Mouse (Mus musculus): ENCODE data around the gene Znrf4.
"Not testable (repeated sequence)": the region's sequence is repeated elsewhere in the genome, so short reads cannot be mapped to it uniquely, and the experiment has no call there.

Gene Znrf4

DNA sequence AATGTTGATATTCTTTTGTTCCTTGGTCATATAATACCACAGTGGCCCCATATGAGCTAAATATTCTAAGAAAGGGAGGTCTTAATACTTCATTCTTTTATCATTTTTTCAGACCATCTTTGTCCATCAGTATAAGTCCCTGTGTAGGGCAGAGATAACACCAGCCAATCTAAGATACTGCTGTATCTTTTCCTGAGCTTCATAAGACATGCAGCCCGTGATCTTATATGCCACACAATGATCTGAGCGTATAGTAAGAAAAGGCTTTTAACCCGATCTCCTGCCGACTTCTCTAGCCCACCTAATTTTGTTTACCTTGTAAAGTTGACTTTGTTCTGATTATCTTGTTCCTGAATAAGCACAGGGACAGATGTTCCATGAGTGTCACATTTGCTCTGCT lies 12.7 kb upstream of the Znrf4 start:
- no peak for DNase-seq

DNA sequence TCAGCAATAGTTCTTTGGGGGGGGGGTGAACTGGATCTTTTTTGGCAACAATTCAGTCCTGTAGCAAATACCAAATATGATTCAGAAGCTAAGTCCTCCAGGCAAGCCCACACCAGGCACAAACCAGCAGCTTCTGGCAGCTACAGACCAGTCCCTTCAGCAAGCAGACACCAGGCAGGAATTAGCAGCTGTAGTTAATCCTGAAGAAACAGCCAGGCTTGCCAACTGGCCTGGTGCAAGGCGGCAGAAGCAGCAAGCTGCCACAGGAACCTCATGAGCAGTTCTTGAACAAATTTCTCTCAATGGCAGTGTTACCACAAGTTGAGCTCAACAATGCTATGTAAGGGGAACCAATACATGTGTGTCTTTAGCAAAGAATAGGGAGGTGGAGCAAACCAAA lies 10.5 kb upstream of the Znrf4 start:
- DNase-seq: no peak

- DNase-seq: no peak
Measured at GRCm38 (mm10) chr17:56515690-56516410, 3.6 kb upstream of the Znrf4 start.

- DNase-seq: no peak
Measured at GRCm38 (mm10) chr17:56514916-56515315, 2.7 kb upstream of the Znrf4 start.

GRCm38 (mm10) chr17:56514330-56514729 lies 2.1 kb upstream of the Znrf4 start:
- no peak for DNase-seq

DNA sequence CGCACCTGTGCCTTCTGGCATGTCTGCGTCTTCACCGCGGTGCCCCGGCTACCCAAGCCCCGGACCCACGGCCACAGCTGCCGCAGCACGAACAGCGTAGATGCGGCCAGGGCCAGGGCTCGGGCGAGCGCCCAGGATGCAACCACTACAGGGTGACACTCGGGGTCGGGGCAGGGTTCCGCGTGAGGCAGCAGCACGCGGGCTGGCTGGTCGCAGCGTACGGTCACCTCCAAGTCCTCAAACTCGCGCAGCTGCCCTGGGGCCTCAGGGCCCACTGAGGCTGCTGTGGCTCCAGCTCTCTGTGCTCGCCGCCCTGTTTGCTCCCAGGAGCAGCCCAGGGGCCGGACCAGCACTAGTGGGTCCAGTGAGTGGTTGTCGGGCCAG lies 532 bp downstream of the Znrf4 start:
- no peak for DNase-seq

- no peak for DNase-seq
Measured at GRCm38 (mm10) chr17:56510970-56511706, 1.1 kb downstream of the Znrf4 start.

- DNase-seq: no peak
Measured at GRCm38 (mm10) chr17:56510473-56510969, 1.7 kb downstream of the Znrf4 start.

- DNase-seq: no peak
Measured at GRCm38 (mm10) chr17:56509707-56510472, 2.3 kb downstream of the Znrf4 start.

GRCm38 (mm10) chr17:56509021-56509640 lies 3.1 kb downstream of the Znrf4 start:
- no peak for DNase-seq

DNA sequence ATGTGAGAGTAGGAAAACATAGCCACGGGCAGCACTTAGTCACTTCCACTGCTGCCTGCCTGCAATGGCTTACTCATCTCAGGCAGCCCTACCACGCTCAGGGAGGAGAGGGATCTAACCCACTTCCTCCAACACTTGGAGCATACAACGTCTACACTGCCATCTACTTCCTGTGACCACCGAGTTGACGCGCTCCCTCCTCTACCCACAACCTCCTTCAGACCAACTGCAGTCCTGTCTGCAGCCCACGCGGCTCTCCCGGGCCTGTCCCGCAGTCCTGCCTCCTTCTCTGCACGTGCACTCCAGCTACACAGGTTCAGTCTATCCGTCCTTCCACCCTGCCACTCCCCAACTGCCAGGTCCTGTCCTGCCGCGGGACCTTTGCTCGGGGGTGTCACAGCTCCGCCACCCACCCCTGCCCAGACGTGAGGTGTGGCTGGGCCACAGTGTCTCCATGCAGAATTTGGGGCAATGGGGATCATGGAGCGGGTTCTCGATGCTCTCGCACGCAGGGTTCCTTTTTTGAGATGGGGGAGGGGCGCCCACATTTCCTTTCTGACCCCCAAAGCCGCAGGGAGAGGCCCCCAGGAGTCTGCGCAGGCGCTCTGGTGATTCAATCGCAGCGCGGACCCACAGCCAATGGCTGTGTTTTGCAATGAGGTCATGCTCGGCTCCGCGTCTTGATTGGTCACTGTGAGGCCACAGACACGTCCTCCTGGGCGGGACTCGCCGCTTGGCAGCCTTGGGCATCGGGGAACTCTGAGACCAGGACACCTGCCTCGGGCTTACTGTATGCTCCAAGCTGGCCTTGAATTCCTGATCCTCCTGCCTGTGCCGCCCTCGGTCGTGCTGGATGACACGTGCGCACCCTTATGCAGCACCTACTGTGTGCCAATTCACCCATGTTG lies 4.8 kb downstream of the Znrf4 start:
- DNase-seq: peak; percentile 96

DNA sequence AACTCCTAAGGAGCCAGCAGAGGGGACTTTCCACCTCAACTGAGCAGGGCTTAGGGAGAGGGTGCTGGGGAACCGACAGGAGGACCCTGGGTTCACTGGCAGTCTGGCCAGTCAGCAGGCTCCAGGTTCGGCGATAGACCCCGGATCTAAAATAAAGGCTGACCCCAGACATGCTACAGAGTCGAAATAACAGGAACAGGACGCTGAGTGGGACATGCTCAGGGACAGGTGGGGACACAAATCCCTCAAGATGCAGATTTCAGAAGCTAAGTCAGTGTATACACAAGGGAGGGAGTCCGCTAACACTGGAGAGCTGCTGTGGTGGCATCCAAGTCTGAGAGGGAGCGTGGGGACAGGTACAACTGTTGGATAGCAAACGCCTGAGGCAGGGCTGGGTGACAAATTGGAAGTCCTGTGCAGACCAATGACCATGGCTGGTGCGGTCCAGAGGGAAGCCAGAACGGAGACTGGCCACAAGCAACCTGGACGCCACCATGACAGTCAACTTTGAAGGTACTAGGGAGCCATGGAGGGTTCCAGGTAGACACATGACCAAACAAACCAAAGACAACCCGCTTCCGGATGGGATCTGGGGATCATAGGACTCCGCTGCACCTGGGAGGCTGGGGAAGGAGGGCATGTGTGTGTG lies 5.7 kb downstream of the Znrf4 start:
- DNase-seq: no peak

DNA sequence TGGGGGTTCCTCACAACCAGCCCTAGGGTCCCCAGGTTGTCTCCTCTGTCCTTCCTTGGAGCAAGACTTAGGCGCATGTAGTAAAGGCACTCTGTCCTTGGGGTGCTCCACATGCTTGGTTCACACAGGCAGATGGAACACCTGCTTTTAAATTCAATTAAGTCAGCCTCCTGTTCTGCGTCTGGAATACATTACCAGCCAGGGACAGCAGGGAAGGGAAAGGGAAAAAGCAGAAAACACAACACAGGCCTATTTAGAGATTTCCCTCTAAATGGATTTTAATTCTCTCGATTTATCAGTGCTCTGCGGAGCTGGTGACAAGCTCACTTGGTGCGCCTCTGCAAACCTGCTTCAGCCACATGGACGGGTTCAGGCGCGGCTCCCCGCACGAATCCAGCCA lies 6.8 kb downstream of the Znrf4 start:
- DNase-seq: no peak

GRCm38 (mm10) chr17:56502526-56502925 lies 9.7 kb downstream of the Znrf4 start:
- DNase-seq: peak; percentile 31

DNA sequence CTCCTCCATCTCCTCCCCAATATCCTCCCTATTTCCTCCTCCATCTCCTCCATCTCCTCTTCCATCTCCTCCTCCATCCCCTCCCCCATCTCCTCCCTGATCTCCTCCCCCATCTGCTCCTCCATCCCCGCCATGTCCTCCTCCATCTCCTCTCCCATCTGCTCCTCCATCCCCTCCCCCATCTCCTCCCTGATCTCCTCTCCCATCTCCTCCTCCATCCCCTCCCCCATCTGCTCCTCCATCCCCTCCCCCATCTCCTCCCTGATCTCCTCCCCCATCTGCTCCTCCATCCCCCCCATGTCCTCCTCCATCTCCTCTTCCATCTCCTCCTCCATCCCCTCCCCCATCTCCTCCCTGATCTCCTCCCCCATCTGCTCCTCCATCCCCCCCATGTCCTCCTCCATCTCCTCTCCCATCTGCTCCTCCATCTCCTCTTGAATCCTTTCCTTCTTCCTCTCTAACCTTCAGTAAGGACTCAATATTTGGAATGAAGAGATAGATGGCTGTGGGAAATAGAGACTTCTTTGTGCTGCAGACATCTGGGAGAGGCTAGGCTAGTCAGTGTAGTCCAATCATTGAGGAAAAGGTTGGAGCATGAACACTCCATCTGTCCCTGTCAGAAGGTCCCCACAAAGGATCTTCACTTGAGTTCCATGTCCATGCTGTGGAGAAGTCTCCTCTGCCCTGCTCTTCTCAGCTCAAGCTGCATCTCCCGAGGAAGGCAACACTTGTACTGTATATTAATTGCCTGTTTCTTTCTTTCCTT lies 10.4 kb downstream of the Znrf4 start:
- not testable (repeated sequence) for DNase-seq

DNA sequence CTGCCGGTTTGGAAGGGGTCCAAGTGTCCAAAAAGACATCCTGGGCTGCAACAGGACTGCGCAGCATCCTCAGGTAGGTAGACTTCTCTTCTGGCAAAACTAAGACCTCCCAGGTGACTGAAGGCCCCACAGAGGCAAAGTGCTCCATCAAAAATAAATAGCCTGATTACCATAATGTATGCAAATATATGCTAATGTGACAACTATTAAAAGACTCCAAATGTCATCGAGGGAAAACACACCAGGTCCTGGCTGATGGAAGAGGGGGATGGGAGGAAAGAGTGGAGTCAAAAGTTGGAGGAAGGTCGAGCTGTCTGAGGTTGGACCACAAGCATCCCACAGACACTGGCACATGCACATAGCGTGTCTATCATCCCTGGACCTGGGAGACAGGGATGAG lies 13.0 kb downstream of the Znrf4 start:
- no peak for DNase-seq

DNA sequence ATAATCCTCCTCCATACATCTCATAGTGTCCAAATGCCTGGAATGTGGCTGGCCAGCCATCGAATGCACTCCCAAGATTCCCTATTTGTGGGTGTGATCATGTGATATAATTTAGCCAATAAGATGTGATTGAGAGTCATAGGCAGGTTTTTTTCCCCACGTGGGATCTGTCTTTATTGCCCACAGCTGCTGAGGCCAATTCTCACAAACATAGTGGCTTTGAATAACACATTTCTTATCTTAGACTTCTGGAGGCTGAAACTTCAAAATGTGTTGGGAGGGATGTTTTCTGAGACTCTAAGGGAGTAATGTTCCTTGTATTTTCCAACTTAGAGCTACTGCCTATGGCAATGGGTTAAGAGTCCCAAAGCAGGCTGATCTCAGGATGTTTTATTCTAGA lies 17.8 kb downstream of the Znrf4 start:
- no peak for DNase-seq

DNA sequence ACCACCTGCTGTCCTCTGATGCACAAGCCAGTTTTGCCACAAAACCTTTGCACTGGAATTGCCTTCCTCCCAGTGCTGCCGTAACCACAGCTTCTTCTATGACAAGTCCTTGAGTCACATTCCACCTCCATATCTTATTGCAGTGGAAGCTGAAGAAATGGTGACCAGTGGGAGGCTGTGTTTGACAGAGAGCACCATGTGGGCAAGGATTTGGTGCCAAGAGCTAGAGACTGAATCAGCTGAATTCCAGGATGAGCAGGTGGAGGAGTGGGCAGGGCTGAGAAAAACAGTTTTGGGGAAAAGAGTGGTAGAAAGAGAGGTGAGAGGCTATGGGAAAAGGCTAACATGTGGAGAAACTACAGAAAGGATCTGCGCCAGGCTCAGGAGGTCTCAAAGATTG lies 18.4 kb downstream of the Znrf4 start:
- DNase-seq: no peak

DNA sequence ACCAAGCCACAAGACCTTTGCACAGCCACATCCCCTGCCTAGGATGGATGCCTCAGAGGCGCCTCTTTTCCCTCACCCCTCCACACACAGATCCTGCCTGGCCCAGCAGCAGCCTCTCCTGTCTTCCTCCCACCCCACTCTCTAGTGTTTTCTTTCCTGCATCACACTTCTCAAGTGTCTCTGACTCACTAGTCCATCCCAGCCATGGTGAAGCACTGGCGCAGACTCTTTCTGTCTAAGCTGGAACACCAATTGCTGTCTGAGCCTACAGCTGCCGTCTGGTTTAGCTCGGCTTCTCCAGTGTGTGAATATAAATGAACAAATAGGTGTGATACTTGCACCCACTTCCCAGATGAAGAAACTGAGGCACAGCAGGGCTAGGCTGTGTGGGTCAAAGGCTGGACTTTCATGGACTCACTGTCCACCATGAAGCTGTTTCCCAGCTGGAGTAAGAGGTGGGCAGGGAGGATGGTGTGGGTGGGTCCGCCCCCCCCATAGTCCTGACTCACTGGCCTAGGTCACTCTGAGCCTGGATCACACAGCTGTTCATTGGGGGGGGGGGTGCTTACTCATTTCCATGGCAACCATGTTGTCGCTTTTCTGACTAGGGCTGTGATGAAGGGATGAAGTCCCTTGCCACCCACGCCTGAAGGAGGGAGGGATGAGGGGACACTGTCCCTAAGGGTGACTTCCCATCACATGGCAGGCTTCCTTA lies 21.6 kb downstream of the Znrf4 start:
- DNase-seq: no peak

- no peak for DNase-seq
Measured at GRCm38 (mm10) chr17:56488028-56488427, 24.2 kb downstream of the Znrf4 start.

Measured in kidney, adult 9 months (tissue).